Mouse (Mus musculus) megakaryocyte, adult 5-6 weeks (primary cell): ENCODE results near the gene Sds. TPM values are rescaled to one million over a fixed set of nuclear protein-coding genes. Genes with fewer than 3 reads are reported as not detected.
A peak's percentile ranks its signal among the peaks of the same experiment; 100 is the strongest.

Source experiments
- ATAC-seq: 2 replicates; pipeline ENCODE4 v1.8.0; 2016; ENCODE audit warnings: mild to moderate bottlenecking, inconsistent platforms; ENCODE audit not compliant: poor library complexity, severe bottlenecking
- total RNA-seq, 2 experiments: library from RNA; stranded (forward) in 1 of 2; stranded (reverse) in 1 of 2; fragments of 153-499, 151-499 nt in 1 of 2; fragments of 221-1000, 200-1000 nt in 1 of 2; gene quantifications; 2 replicates each; pipeline versions ENCODE4 v1.2.3 to v1.2.4; 2015 to 2017

Gene Sds
- total RNA-seq, 2 experiments from 2014 or later, result not detected

GRCm38 (mm10) chr5:120439887-120440670, 36.2 kb upstream of the Sds start:
- ATAC-seq, result no peak

GRCm38 (mm10) chr5:120440733-120441132, 35.6 kb upstream of the Sds start:
- ATAC-seq, result peak; percentile 64

GRCm38 (mm10) chr5:120447305-120447704, 29.0 kb upstream of the Sds start:
- no peak for ATAC-seq

GRCm38 (mm10) chr5:120454756-120455337, 21.5 kb upstream of the Sds start:
- no peak for ATAC-seq

GRCm38 (mm10) chr5:120456253-120456652, 20.1 kb upstream of the Sds start:
- ATAC-seq, result no peak

- no peak for ATAC-seq
Observed at GRCm38 (mm10) chr5:120456841-120457554, 19.3 kb upstream of the Sds start.

GRCm38 (mm10) chr5:120457628-120458027, 18.7 kb upstream of the Sds start:
- peak; percentile 52; the same call in 1 of the 2 replicates for ATAC-seq

- ATAC-seq, result no peak
Observed at GRCm38 (mm10) chr5:120459133-120459532, 17.2 kb upstream of the Sds start.

- no peak for ATAC-seq
Observed at GRCm38 (mm10) chr5:120461902-120462301, 14.4 kb upstream of the Sds start.

GRCm38 (mm10) chr5:120464321-120464720, 12.0 kb upstream of the Sds start:
- ATAC-seq, result no peak

GRCm38 (mm10) chr5:120465062-120465461, 11.3 kb upstream of the Sds start:
- peak; percentile 33; the same call in 1 of the 2 replicates for ATAC-seq

GRCm38 (mm10) chr5:120465860-120466259, 10.5 kb upstream of the Sds start:
- peak; percentile 51 for ATAC-seq

- no peak for ATAC-seq
Observed at GRCm38 (mm10) chr5:120467026-120467425, 9.3 kb upstream of the Sds start.

- ATAC-seq, result no peak
Observed at GRCm38 (mm10) chr5:120468336-120468735, 8.0 kb upstream of the Sds start.

GRCm38 (mm10) chr5:120468830-120469229, 7.5 kb upstream of the Sds start:
- ATAC-seq, result no peak

- ATAC-seq, result no peak
Observed at GRCm38 (mm10) chr5:120471538-120471937, 4.8 kb upstream of the Sds start.

- no peak for ATAC-seq
Observed at GRCm38 (mm10) chr5:120472770-120473169, 3.6 kb upstream of the Sds start, which contains the start of gene Sdsl. TSS of gene Sdsl (minus strand) at chr5:120472810.

GRCm38 (mm10) chr5:120473361-120473760, 3.0 kb upstream of the Sds start:
- ATAC-seq, result no peak

GRCm38 (mm10) chr5:120475861-120476260, 465 bp upstream of the Sds start:
- no peak for ATAC-seq

- no peak for ATAC-seq
Observed at GRCm38 (mm10) chr5:120477993-120478392, 1.7 kb downstream of the Sds start.

GRCm38 (mm10) chr5:120479538-120479937, 3.2 kb downstream of the Sds start:
- ATAC-seq, result no peak

GRCm38 (mm10) chr5:120481205-120481604, 4.9 kb downstream of the Sds start:
- no peak for ATAC-seq
